Mouse (Mus musculus): ENCODE results near the gene 4931406P16Rik.

Gene 4931406P16Rik

GRCm38 (mm10) chr7:34309186-34309764, 4.1 kb downstream of the 4931406P16Rik start:
- no peak for DNase-seq

- no peak for DNase-seq
Measured at GRCm38 (mm10) chr7:34308586-34308985, 4.8 kb downstream of the 4931406P16Rik start.

GRCm38 (mm10) chr7:34305454-34305853, 7.9 kb downstream of the 4931406P16Rik start:
- DNase-seq = peak in 1 of 2 experiments; percentile 22

GRCm38 (mm10) chr7:34302651-34303050, 10.7 kb downstream of the 4931406P16Rik start:
- no peak for DNase-seq

DNA sequence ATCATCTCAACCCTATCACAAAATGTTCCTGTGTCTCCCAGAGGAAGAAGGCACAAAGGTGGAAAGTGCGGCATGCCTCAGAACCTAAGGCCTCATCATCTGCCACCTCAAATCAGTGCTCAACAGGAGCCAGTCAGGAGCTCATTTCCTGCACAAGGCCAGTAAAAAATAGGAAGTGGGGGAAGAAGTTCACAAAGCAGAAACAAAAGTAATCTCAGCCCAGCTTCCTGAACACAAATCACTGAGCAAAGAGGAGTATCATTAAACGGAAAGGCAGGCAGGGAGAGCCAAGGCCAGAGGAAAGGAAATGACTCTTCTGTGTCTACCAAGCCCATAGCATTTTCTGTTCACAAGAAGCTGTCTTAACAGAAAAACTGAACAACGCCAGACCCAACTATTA, 11.4 kb downstream of the 4931406P16Rik start:
- DNase-seq = no peak

DNA sequence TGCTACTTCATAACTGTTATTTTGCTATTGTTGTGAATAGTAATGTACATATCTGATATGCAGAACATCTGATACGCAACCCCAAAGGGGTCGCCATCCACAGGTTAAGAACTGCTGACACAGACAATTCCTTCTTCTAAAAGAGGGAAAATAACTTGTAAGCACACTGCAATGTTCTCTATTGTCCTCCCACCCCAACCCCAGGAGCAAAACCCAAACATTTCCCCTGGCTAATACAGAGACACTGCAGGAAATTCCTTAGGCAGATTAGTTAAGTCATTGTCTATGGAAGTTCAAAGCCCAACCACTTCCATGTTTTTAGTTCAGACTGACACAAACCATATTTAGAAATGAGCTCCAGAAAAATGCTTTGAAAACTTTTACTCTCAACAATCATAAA, 14.5 kb downstream of the 4931406P16Rik start:
- DNase-seq = no peak

DNA sequence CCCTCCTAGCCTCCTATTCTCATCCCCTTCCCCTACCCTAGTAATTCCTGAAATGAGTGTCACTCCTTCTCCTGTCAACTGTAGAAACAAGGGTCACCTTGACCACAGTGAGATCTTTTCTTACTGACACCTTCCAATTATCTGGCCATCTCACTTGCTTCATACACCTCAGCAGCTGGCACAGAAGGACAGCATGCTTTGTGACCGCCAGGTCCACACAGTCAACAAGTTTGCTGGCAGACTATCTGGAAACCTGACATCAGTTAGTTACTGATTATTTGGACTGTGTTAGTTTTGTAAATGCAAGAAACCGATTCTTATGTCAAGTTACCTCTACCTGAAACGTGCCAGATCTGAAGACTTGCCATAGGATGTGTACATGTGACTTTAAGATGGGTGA, 17.2 kb downstream of the 4931406P16Rik start:
- no peak for DNase-seq

GRCm38 (mm10) chr7:34292633-34293032, 20.7 kb downstream of the 4931406P16Rik start:
- DNase-seq = no peak

- no peak for DNase-seq
Measured at GRCm38 (mm10) chr7:34291265-34291664, 22.1 kb downstream of the 4931406P16Rik start.

- DNase-seq = no peak
Measured at GRCm38 (mm10) chr7:34290450-34291151, 22.8 kb downstream of the 4931406P16Rik start.

GRCm38 (mm10) chr7:34277656-34278055, 35.7 kb downstream of the 4931406P16Rik start:
- DNase-seq = peak in 1 of 2 experiments; percentile 10

GRCm38 (mm10) chr7:34276066-34276465, 37.3 kb downstream of the 4931406P16Rik start:
- no peak for DNase-seq

GRCm38 (mm10) chr7:34272465-34272864, 40.9 kb downstream of the 4931406P16Rik start:
- no peak for DNase-seq

DNA sequence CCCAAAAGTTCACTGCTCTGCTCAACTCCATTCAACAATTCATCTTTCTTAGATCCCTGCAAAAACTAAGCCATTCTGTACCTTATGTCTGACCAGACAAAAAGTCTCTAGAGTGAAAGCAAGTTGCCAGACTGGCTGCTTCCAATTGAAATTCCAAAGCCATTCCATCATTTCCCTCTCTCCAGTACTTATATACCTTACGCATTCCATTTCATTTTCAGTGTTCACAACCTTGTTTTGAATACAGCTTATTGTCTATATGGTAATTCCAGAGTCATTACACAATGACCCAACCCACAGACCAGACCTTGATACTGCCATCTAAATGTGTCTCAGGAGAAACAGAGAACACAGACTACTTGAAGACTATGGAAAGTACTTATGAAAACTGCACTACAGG, 44.9 kb downstream of the 4931406P16Rik start:
- DNase-seq = no peak

- DNase-seq = peak in 1 of 2 experiments; percentile 7
Measured at GRCm38 (mm10) chr7:34266421-34266820, 46.9 kb downstream of the 4931406P16Rik start.

GRCm38 (mm10) chr7:34265876-34266346, 47.4 kb downstream of the 4931406P16Rik start:
- peak; percentile 80 to 82 for DNase-seq

- DNase-seq = no peak
Measured at GRCm38 (mm10) chr7:34263437-34263836, 49.9 kb downstream of the 4931406P16Rik start.

GRCm38 (mm10) chr7:34258407-34258806, 54.9 kb downstream of the 4931406P16Rik start:
- no peak for DNase-seq

- DNase-seq = no peak
Measured at GRCm38 (mm10) chr7:34257279-34257678, 56.1 kb downstream of the 4931406P16Rik start.

DNA sequence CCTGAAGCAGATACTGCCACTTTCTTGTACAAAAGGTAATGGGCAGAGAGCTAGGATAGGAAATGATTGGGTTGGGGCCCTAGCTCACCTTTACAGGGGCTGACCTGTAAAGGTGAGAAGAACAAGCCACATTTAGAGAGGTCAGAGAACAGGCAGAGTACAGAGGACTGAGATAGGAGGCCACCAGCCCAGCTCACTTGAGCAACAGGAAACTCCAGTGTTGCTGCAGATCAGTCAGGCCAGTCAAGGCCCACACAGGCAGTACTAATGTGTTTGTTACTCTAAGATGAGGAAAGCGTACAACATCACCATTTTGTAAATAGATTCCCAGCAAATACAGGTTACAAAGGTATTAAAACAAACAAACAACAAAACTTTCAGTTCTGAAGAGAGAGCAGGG, 57.4 kb downstream of the 4931406P16Rik start:
- no peak for DNase-seq

DNA sequence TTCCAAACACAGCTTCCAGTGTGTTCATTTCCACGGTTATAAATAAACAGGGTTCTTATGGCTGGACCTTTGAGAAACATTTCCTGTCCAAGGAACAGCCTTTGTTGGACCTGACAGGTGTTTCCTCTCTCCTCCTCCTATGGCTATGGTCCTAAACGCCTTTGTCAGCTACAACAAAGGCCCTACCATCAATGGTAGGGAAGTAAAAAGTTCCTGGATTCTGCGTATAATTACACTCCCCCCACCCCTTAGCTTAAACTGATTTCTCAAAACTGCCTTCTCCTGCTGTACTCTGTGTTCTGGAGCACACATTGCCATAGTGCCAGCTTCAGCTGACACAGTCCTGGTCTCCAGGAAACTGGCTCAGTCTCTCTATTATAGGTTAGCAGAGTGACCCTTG, 58.2 kb downstream of the 4931406P16Rik start:
- no peak for DNase-seq

DNA sequence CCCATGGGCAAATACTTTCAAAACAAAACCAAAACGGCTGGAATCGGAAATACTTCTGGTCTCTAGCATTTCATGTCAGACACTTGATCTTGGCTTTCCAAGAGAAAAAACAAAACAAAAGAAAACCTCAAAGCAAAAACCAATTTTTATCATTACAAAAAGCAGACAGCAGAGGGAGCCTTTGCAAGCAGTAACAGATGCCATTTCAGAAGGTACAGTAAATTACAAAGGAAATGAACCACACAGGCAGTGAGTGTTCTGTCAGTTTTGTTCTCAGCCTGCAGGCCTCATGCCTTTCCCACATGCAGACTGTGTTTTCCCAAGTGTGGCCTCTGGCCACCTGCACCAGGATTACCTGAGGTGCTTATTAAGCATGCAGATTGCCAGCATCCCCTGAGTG, 61.3 kb downstream of the 4931406P16Rik start:
- DNase-seq = no peak

DNA sequence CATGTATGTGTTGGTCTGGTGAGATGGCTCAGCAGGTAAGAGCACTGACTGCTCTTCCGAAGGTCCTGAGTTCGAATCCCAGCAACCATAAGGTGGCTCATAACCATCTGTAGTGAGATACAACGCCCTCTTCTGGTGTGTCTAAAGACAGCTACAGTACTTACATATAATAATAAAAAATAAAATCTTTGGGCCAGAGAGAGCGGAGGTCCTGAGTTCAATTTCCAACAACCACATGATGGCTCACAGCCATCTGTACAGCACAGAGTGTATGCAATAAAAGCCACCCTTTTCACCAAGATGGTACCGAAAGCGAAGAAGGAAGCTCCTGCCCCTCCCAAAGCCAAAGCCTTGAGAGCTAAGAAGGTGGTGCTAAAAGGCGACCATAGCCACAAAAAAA, 62.6 kb downstream of the 4931406P16Rik start, which contains the start of gene Gm6096:
Gene Gm6096 (plus strand): TSS at position 301 of the 400 bp plus-strand sequence.
- no peak for DNase-seq

GRCm38 (mm10) chr7:34246870-34247499, 66.4 kb downstream of the 4931406P16Rik start:
- DNase-seq = no peak
